Mouse (Mus musculus): Measurements from ENCODE around the gene Acad10.
A peak's percentile ranks its signal among the peaks of the same experiment; 100 is the strongest.
"Not testable (repeated sequence)": the region's sequence is repeated elsewhere in the genome, so short reads cannot be mapped to it uniquely, and the experiment has no call there.

The Acad10 gene

GRCm38 (mm10) chr5:121656866-121657265 lies 3.4 kb downstream of the Acad10 start:
- DNase-seq (ENCODE audit: low spot score), result not testable (repeated sequence)

- no peak for DNase-seq (ENCODE audit: low spot score)
These were observed 5.8 kb downstream of the Acad10 start for GRCm38 (mm10) chr5:121654526-121654925.

- DNase-seq (ENCODE audit: low spot score), result no peak
These were observed 11.2 kb downstream of the Acad10 start for GRCm38 (mm10) chr5:121649134-121649533.

GRCm38 (mm10) chr5:121639601-121640000 lies 20.7 kb downstream of the Acad10 start:
- DNase-seq (ENCODE audit: low spot score), result no peak

- DNase-seq (ENCODE audit: low spot score), result no peak
These were observed 23.0 kb downstream of the Acad10 start for GRCm38 (mm10) chr5:121637296-121637695.

- no peak for DNase-seq (ENCODE audit: low spot score)
These were observed 25.6 kb downstream of the Acad10 start for GRCm38 (mm10) chr5:121634668-121635067.

GRCm38 (mm10) chr5:121632804-121633203 lies 27.5 kb downstream of the Acad10 start:
- DNase-seq (ENCODE audit: low spot score), result no peak

- DNase-seq (ENCODE audit: low spot score), result not testable (repeated sequence)
These were observed 29.1 kb downstream of the Acad10 start for GRCm38 (mm10) chr5:121631106-121631647.

GRCm38 (mm10) chr5:121627871-121628270 lies 32.4 kb downstream of the Acad10 start:
- DNase-seq (ENCODE audit: low spot score), result peak; percentile 85

- no peak for DNase-seq (ENCODE audit: low spot score)
These were observed 37.1 kb downstream of the Acad10 start for GRCm38 (mm10) chr5:121623241-121623640.

GRCm38 (mm10) chr5:121621102-121621501 lies 39.2 kb downstream of the Acad10 start:
- DNase-seq (ENCODE audit: low spot score), result no peak

GRCm38 (mm10) chr5:121618592-121619513 lies 41.5 kb downstream of the Acad10 start, which contains the start of gene Acad12:
TSS of gene Acad12 (minus strand) at chr5:121618938.
- peak; percentile 95 for DNase-seq (ENCODE audit: low spot score)

GRCm38 (mm10) chr5:121614921-121615320 lies 45.4 kb downstream of the Acad10 start:
- DNase-seq (ENCODE audit: low spot score), result not testable (repeated sequence)

- no peak for DNase-seq (ENCODE audit: low spot score)
These were observed 48.3 kb downstream of the Acad10 start for GRCm38 (mm10) chr5:121612036-121612435.

- DNase-seq (ENCODE audit: low spot score), result peak; percentile 22
These were observed 50.7 kb downstream of the Acad10 start for GRCm38 (mm10) chr5:121609556-121610135.

- peak; percentile 77 for DNase-seq (ENCODE audit: low spot score)
These were observed 54.2 kb downstream of the Acad10 start for GRCm38 (mm10) chr5:121606151-121606550.

- not testable (repeated sequence) for DNase-seq (ENCODE audit: low spot score)
These were observed 56.5 kb downstream of the Acad10 start for GRCm38 (mm10) chr5:121603815-121604214.

- peak; percentile 95 for DNase-seq (ENCODE audit: low spot score)
These were observed 58.6 kb downstream of the Acad10 start for GRCm38 (mm10) chr5:121601547-121602299.

GRCm38 (mm10) chr5:121598871-121599610 lies 61.3 kb downstream of the Acad10 start:
- DNase-seq (ENCODE audit: low spot score), result no peak

GRCm38 (mm10) chr5:121597991-121598537 lies 62.2 kb downstream of the Acad10 start:
- DNase-seq (ENCODE audit: low spot score), result no peak

- DNase-seq (ENCODE audit: low spot score), result no peak
These were observed 63.0 kb downstream of the Acad10 start for GRCm38 (mm10) chr5:121597332-121597731.

Measured in embryo, embryonic 10 days (tissue).